Mouse (Mus musculus): ENCODE data around the gene Acadl. TPM values are rescaled to one million over a fixed set of nuclear protein-coding genes. Genes with fewer than 3 reads are reported as not detected.

The Acadl gene
- polyA plus RNA-seq, 1 experiment from 2014 or later = 254 TPM

- no peak overlapping the region for H3K27ac ChIP-seq
- H3K36me3 ChIP-seq (ENCODE audit: insufficient read depth, low read length) = 0 out of 2 replicates have a peak, but pooled peaks cover 10% of the 10 kb centered on the region
- WGBS = 67% methylated on average over 5 of the region's 5 CpGs
- ATAC-seq (replicated peaks; ENCODE audit: low FRiP score, low read depth) = no peak
- no peak overlapping the region for H3K4me3 ChIP-seq (replicated peaks; ENCODE audit: low read depth, low read length)
- no peak overlapping the region for H3K4me2 ChIP-seq (ENCODE audit: low read length)
- no peaks in the 10 kb centered on the region for H3K27me3 ChIP-seq (ENCODE audit: insufficient read depth, low read length)
- no peaks in the 10 kb centered on the region for H3K9me3 ChIP-seq (replicated peaks; ENCODE audit: low read length)
- H3K9ac ChIP-seq (ENCODE audit: low read depth, low read length) = no peak overlapping the region
- TF ChIP-seq CTCF (IDR thresholded peaks at IDR 0.05; ENCODE audit: low read depth) = no peak
- H3K4me1 ChIP-seq (replicated peaks; ENCODE audit: insufficient read depth, low read length) = peaks cover 3% of the 10 kb centered on the region; the same call in 1 of the 2 replicates
- DNase-seq (ENCODE audit: low spot score) = no peak
These were observed 58.4 kb downstream of the Acadl start for GRCm38 (mm10) chr1:66804710-66805109.

GRCm38 (mm10) chr1:66797962-66798361 is 65.1 kb downstream of the Acadl start:
- WGBS = 89% methylated on average over 2 of the region's 2 CpGs
- DNase-seq (ENCODE audit: low spot score) (no peak), ATAC-seq (replicated peaks; ENCODE audit: low FRiP score, low read depth) (no peak)
- 0 out of 2 replicates have a peak, but pooled peaks cover 17% of the 10 kb centered on the region for H3K36me3 ChIP-seq (ENCODE audit: insufficient read depth, low read length)
- no peaks in the 10 kb centered on the region for H3K4me1 ChIP-seq (replicated peaks; ENCODE audit: insufficient read depth, low read length)
- H3K27me3 ChIP-seq (ENCODE audit: insufficient read depth, low read length) = no peaks in the 10 kb centered on the region
- H3K9me3 ChIP-seq (replicated peaks; ENCODE audit: low read length) = no peaks in the 10 kb centered on the region
- TF ChIP-seq CTCF (IDR thresholded peaks at IDR 0.05; ENCODE audit: low read depth) = no peak
- no peak overlapping the region for H3K9ac ChIP-seq (ENCODE audit: low read depth, low read length)
- no peak overlapping the region for H3K4me2 ChIP-seq (ENCODE audit: low read length)
- no peak overlapping the region for H3K27ac ChIP-seq
- H3K4me3 ChIP-seq (replicated peaks; ENCODE audit: low read depth, low read length) = no peak overlapping the region

GRCm38 (mm10) chr1:66792838-66793466 is 70.1 kb downstream of the Acadl start:
- ATAC-seq (replicated peaks; ENCODE audit: low FRiP score, low read depth) (no peak), DNase-seq (ENCODE audit: low spot score) (no peak)
- H3K27me3 ChIP-seq (ENCODE audit: insufficient read depth, low read length) = no peaks in the 10 kb centered on the region

GRCm38 (mm10) chr1:66782296-66782695 is 80.8 kb downstream of the Acadl start:
- no peak overlapping the region for H3K4me2 ChIP-seq (ENCODE audit: low read length)
- no peak for DNase-seq (ENCODE audit: low spot score)

More at GRCm38 (mm10) chr1:66792838-66793466, 70.1 kb downstream of the Acadl start:
- Histone ChIP-seq H3K4me2 (ENCODE audit: low read length) (no peak overlapping the region), H3K9ac (ENCODE audit: low read depth, low read length) (no peak overlapping the region), H3K9me3 (replicated peaks; ENCODE audit: low read length) (no peaks in the 10 kb centered on the region), H3K36me3 (ENCODE audit: insufficient read depth, low read length) (0 out of 2 replicates have a peak, but pooled peaks cover 4% of the 10 kb centered on the region), H3K4me1 (replicated peaks; ENCODE audit: insufficient read depth, low read length) (no peaks in the 10 kb centered on the region), H3K4me3 (replicated peaks; ENCODE audit: low read depth, low read length) (no peak overlapping the region), H3K27ac (no peak overlapping the region)
- 84% methylated on average over 2 of the region's 2 CpGs for WGBS
- no peak for TF ChIP-seq CTCF (IDR thresholded peaks at IDR 0.05; ENCODE audit: low read depth)

GRCm38 (mm10) chr1:66781027-66781426 is 82.0 kb downstream of the Acadl start:
- DNase-seq (ENCODE audit: low spot score) = no peak
- Histone ChIP-seq H3K36me3 (ENCODE audit: insufficient read depth, low read length) (no peaks in the 10 kb centered on the region), H3K9me3 (replicated peaks; ENCODE audit: low read length) (no peaks in the 10 kb centered on the region), H3K4me1 (replicated peaks; ENCODE audit: insufficient read depth, low read length) (no peaks in the 10 kb centered on the region), H3K27me3 (ENCODE audit: insufficient read depth, low read length) (no peaks in the 10 kb centered on the region), H3K9ac (ENCODE audit: low read depth, low read length) (no peak overlapping the region), H3K27ac (no peak overlapping the region), H3K4me3 (replicated peaks; ENCODE audit: low read depth, low read length) (no peak overlapping the region), H3K4me2 (ENCODE audit: low read length) (no peak overlapping the region)
- 80% methylated on average over 4 of the region's 4 CpGs for WGBS
- ATAC-seq (replicated peaks; ENCODE audit: low FRiP score, low read depth) = no peak
- no peak for TF ChIP-seq CTCF (IDR thresholded peaks at IDR 0.05; ENCODE audit: low read depth)

More at GRCm38 (mm10) chr1:66782296-66782695, 80.8 kb downstream of the Acadl start:
- no peak for TF ChIP-seq CTCF (IDR thresholded peaks at IDR 0.05; ENCODE audit: low read depth)
- Histone ChIP-seq H3K9me3 (replicated peaks; ENCODE audit: low read length) (no peaks in the 10 kb centered on the region), H3K4me3 (replicated peaks; ENCODE audit: low read depth, low read length) (no peak overlapping the region), H3K27me3 (ENCODE audit: insufficient read depth, low read length) (no peaks in the 10 kb centered on the region), H3K9ac (ENCODE audit: low read depth, low read length) (no peak overlapping the region), H3K27ac (no peak overlapping the region), H3K4me1 (replicated peaks; ENCODE audit: insufficient read depth, low read length) (no peaks in the 10 kb centered on the region), H3K36me3 (ENCODE audit: insufficient read depth, low read length) (no peaks in the 10 kb centered on the region)
- no peak for ATAC-seq (replicated peaks; ENCODE audit: low FRiP score, low read depth)
- 45% methylated on average over 2 of the region's 2 CpGs for WGBS

Other genes with a start within 250 kb of the Acadl start
- gene Rpe, start 162.4 kb downstream of the Acadl start, polyA plus RNA-seq (2015; fragmentation: Nextera tagmentation; extraction: Ambion mirVana) = 38.7 and 42.3 TPM in 2 replicates
- 17.3 and 17.9 TPM in 2 replicates for gene Kansl1l, start 45.7 kb downstream of the Acadl start, polyA plus RNA-seq (2015; fragmentation: Nextera tagmentation; extraction: Ambion mirVana)
- gene Myl1, start 82.1 kb upstream of the Acadl start, polyA plus RNA-seq (2015; fragmentation: Nextera tagmentation; extraction: Ambion mirVana) = 0.93 and 1.0 TPM in 2 replicates
- 79.0 and 92.1 TPM in 2 replicates for gene Lancl1, start 175.6 kb upstream of the Acadl start, polyA plus RNA-seq (2015; fragmentation: Nextera tagmentation; extraction: Ambion mirVana)